Mouse (Mus musculus) hindbrain, embryonic 11.5 days (tissue): ENCODE measurements around the gene Fem1a. TPM values are rescaled to one million over a fixed set of nuclear protein-coding genes. Genes with fewer than 3 reads are reported as not detected.

Source experiments
- ATAC-seq: fragments of 200-750 bp; cut with Nextera tagmentation; 2 replicates; pipeline ENCODE4 v1.8.0; 2017; ENCODE audit warnings: mild to moderate bottlenecking, moderate TSS enrichment, moderate library complexity; ENCODE audit not compliant: low FRiP score
- DNase-seq: peaks from one replicate; pipeline ENCODE4 v3.0.0-alpha.2; 2015; ENCODE audit warnings: low spot score
- H3K27ac ChIP-seq: fragments of 300-500 bp; sonication (generic); 2 replicates; pipeline ENCODE4 v1.5.1; 2014; ENCODE audit warnings: mild to moderate bottlenecking, low read depth, low read length
- H3K27me3 ChIP-seq: fragments of 300-500 bp; sonication (generic); 2 replicates; pipeline ENCODE4 v1.6.1; 2014; ENCODE audit warnings: mild to moderate bottlenecking, low read length, moderate library complexity, mixed read lengths; ENCODE audit not compliant: control insufficient read depth, insufficient read depth
- H3K36me3 ChIP-seq: fragments of 300-500 bp; sonication (generic); 2 replicates; pipeline ENCODE4 v1.6.1; 2014; ENCODE audit warnings: mild to moderate bottlenecking, low read length, moderate library complexity, mixed read lengths; ENCODE audit not compliant: control insufficient read depth, insufficient read depth
- H3K4me1 ChIP-seq: fragments of 300-500 bp; sonication (generic); replicated peaks from 2 replicates; pipeline ENCODE4 v1.6.1; 2014; ENCODE audit warnings: low read length, mixed read lengths; ENCODE audit not compliant: control insufficient read depth, insufficient read depth
- H3K4me2 ChIP-seq: fragments of 300-500 bp; sonication (generic); replicated peaks from 2 replicates; pipeline ENCODE4 v1.6.1; 2014; ENCODE audit warnings: mild to moderate bottlenecking, low read depth, low read length
- H3K4me3 ChIP-seq: fragments of 300-500 bp; sonication (generic); 2 replicates; pipeline ENCODE4 v1.5.1; 2014; ENCODE audit warnings: low read depth, low read length
- H3K9ac ChIP-seq: fragments of 300-500 bp; sonication (generic); 2 replicates; pipeline ENCODE4 v1.6.1; 2014; ENCODE audit warnings: low read depth, low read length
- H3K9me3 ChIP-seq: fragments of 300-500 bp; sonication (generic); 2 replicates; pipeline ENCODE4 v1.6.1; 2016; ENCODE audit warnings: low read length; ENCODE audit not compliant: control insufficient read depth
- WGBS: fragments of 180-500 bp; shearing (Covaris S2); extraction: QIAGEN DNeasy Blood & Tissue Kit; methylation state at CpG from one replicate; pipeline ENCODE4 v1.1.7; 2014; 5-methylcytosine and 5-hydroxymethylcytosine counted together
- polyA plus RNA-seq: library from polyadenylated mRNA; unstranded; fragments of >200 nt; fragmentation: Nextera tagmentation; extraction: Ambion mirVana; gene quantifications from 2 replicates; pipeline ENCODE4 v1.2.1, GENCODE M21; 2014

Gene Fem1a
- polyA plus RNA-seq, 1 experiment from 2014 or later: 12.8 TPM

DNA sequence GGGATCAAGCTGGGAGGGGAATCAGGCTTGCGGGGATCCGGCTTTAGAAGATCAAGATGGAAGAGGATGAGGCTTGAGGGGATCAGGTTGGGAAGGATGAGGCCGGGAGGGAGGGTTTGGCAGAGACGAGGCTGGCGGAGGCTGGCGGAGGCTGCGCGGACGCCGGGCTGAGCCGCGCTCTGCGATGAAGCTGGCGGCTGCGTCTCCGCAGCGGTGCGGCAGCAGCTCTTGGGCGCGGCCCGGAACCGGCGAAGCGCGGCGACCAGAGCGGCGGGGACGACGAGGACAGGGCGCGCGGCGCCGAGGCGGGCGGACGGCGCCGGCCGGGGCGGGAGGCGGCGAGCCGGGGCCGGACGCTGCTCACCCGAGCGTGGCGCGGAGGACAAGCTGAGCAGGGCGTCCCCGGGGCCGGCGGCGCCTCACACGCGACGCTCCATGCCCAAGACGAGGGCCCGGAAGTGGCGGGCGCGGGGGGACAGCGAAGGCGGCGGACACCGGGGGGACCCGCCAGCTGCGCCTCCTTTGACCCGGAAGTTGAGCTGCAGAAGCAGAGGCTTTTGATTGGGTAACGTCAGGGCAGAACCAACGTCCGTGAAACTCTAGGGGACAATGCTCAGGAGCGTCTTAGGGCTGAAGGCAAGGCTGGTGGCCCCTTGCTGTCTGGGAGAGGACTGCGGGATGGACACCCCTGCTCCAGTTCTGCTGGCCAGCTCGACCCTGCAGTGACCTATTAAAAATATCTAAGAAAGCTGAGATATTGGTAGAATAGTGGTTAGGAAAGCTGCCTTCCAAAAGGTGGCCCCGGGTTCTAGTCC, 38.0 kb upstream of the Fem1a start, which contains the start of gene Dpp9:
Gene Dpp9, minus strand, starts transcription at position 529 of the 815 bp plus-strand sequence.
- DNase-seq (peak; percentile 89), ATAC-seq (peak; percentile 100)
- peak within 1 kb of the TSS; percentile 83 for H3K27ac ChIP-seq
- H3K4me1 ChIP-seq: peaks cover 8% of the 10 kb centered on the region
- peak within 1 kb of the TSS; percentile 71 for H3K4me3 ChIP-seq
- H3K27me3 ChIP-seq: no peaks in the 10 kb centered on the region
- peak within 1 kb of the TSS; percentile 78 for H3K4me2 ChIP-seq
- WGBS: under 1% methylated on average over 68 of the region's 78 CpGs
- no peaks in the 10 kb centered on the region for H3K9me3 ChIP-seq
- no peaks in the 10 kb centered on the region for H3K36me3 ChIP-seq
- H3K9ac ChIP-seq: peak within 1 kb of the TSS; percentile 89

GRCm38 (mm10) chr17:56219251-56219650, 37.4 kb upstream of the Fem1a start:
- Histone ChIP-seq H3K4me1 (peaks cover 8% of the 10 kb centered on the region), H3K9ac (peak overlapping the region; percentile 89; the same call in 1 of the 2 replicates), H3K36me3 (no peaks in the 10 kb centered on the region), H3K4me3 (peak overlapping the region; percentile 71), H3K27me3 (no peaks in the 10 kb centered on the region), H3K4me2 (peak overlapping the region; percentile 78), H3K9me3 (no peaks in the 10 kb centered on the region), H3K27ac (peak overlapping the region; percentile 19; the same call in 1 of the 2 replicates)
- ATAC-seq (peak; percentile 64), DNase-seq (no peak)
- WGBS: 44% methylated on average over 12 of the region's 12 CpGs

DNA sequence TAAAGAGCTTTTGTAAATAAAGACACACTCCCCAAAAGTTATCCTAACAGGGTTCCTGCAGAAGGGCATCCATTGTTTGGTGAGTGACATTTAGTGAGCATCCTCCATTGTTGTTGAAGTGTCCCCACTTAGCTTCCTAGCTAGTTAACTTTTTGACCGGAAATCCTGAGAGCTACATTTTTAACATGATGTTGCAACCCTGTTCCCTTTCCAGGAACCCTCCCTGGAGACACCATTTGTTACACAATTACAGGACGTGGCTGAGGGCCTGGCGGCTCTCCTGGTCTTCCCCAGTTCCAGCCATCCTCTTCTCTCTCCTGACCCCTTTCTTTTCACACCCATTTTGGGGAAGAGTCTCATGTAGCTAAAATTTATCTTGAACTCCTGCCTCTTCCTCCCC, 36.8 kb upstream of the Fem1a start:
- Histone ChIP-seq H3K9ac (no peak overlapping the region), H3K4me1 (peaks cover 8% of the 10 kb centered on the region), H3K9me3 (no peaks in the 10 kb centered on the region), H3K4me3 (no peak overlapping the region), H3K36me3 (no peaks in the 10 kb centered on the region), H3K27me3 (no peaks in the 10 kb centered on the region), H3K27ac (no peak overlapping the region), H3K4me2 (no peak overlapping the region)
- no peak for ATAC-seq
- no peak for DNase-seq
- WGBS: 53% methylated on average over 3 of the region's 3 CpGs

GRCm38 (mm10) chr17:56224916-56225315, 31.7 kb upstream of the Fem1a start:
- Histone ChIP-seq H3K9ac (no peak overlapping the region), H3K27ac (no peak overlapping the region), H3K27me3 (no peaks in the 10 kb centered on the region), H3K4me2 (no peak overlapping the region), H3K9me3 (no peaks in the 10 kb centered on the region), H3K4me3 (no peak overlapping the region), H3K36me3 (no peaks in the 10 kb centered on the region), H3K4me1 (no peaks in the 10 kb centered on the region)
- WGBS: 67% methylated on average over 1 of the region's 1 CpGs
- ATAC-seq (no peak), DNase-seq (no peak)

- no peak overlapping the region for H3K27ac ChIP-seq
- 70% methylated on average over 3 of the region's 3 CpGs for WGBS
- no peak overlapping the region for H3K4me2 ChIP-seq
- DNase-seq (no peak), ATAC-seq (no peak)
- no peaks in the 10 kb centered on the region for H3K27me3 ChIP-seq
- no peaks in the 10 kb centered on the region for H3K4me1 ChIP-seq
- no peak overlapping the region for H3K4me3 ChIP-seq
- no peaks in the 10 kb centered on the region for H3K36me3 ChIP-seq
- no peaks in the 10 kb centered on the region for H3K9me3 ChIP-seq
- H3K9ac ChIP-seq: no peak overlapping the region
These were observed 30.0 kb upstream of the Fem1a start for GRCm38 (mm10) chr17:56226566-56226965.

DNA sequence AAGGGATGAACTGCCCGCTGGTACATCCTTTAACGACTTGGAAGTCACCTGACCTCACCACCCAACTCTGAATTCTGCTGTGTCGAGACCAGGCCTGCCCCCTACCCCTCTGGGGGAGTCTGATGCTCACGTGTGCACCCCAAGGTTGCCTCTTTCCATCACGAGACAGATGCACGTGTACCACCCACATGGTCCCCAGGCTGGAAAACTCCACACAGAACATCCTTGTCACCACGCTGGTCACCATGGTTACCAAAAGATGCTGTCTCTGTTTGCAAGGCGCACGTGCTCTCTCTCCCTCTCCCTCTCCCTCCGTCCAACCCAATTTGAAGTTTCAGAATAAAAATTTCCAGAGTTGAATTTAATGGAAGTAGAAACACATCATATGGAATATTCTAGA, 26.7 kb upstream of the Fem1a start:
- WGBS: 70% methylated on average over 10 of the region's 10 CpGs

DNA sequence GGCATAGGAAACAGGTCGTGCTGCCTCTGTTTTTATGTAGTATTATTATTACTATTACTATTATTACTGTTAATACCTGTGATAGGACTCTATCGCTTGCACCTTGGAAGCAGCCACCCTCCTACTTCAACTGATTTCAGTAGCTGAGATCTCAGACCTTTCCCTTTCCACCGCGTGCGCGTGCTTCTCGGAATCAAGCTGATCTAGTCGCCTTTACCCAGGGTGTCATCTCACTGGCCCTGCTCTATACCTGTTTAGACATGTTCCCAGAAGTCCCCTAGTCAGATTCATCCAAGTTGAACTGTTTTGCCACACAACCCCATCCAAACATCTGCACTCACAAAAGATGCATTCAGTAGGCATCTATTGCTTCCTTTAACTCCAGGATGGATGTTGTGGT, 23.2 kb upstream of the Fem1a start:
- peak; percentile 28; the same call in 1 of the 2 replicates for ATAC-seq
- peak overlapping the region; percentile 26 for H3K4me2 ChIP-seq
- H3K9me3 ChIP-seq: no peaks in the 10 kb centered on the region
- WGBS: 54% methylated on average over 8 of the region's 8 CpGs
- H3K9ac ChIP-seq: no peak overlapping the region
- 0 out of 2 replicates have a peak, but pooled peaks cover 2% of the 10 kb centered on the region for H3K27me3 ChIP-seq
- no peak overlapping the region for H3K4me3 ChIP-seq
- DNase-seq: no peak
- no peaks in the 10 kb centered on the region for H3K36me3 ChIP-seq
- no peak overlapping the region for H3K27ac ChIP-seq
- peaks cover 3% of the 10 kb centered on the region; the same call in 1 of the 2 replicates for H3K4me1 ChIP-seq

More for the DNA sequence above, 26.7 kb upstream of the Fem1a start:
- Histone ChIP-seq H3K9me3 (no peaks in the 10 kb centered on the region), H3K27ac (no peak overlapping the region), H3K4me1 (peaks cover 3% of the 10 kb centered on the region; the same call in 1 of the 2 replicates), H3K9ac (no peak overlapping the region), H3K36me3 (no peaks in the 10 kb centered on the region), H3K4me3 (no peak overlapping the region), H3K4me2 (no peak overlapping the region), H3K27me3 (no peaks in the 10 kb centered on the region)
- DNase-seq (no peak), ATAC-seq (no peak)

GRCm38 (mm10) chr17:56233818-56234469, 22.7 kb upstream of the Fem1a start:
- Histone ChIP-seq H3K4me2 (peak overlapping the region; percentile 26), H3K9me3 (no peaks in the 10 kb centered on the region), H3K27ac (no peak overlapping the region), H3K9ac (no peak overlapping the region), H3K4me3 (no peak overlapping the region), H3K36me3 (no peaks in the 10 kb centered on the region), H3K27me3 (0 out of 2 replicates have a peak, but pooled peaks cover 2% of the 10 kb centered on the region), H3K4me1 (peaks cover 3% of the 10 kb centered on the region; the same call in 1 of the 2 replicates)
- 2% methylated on average over 14 of the region's 14 CpGs for WGBS
- DNase-seq (peak; percentile 86), ATAC-seq (peak; percentile 96)
